Mouse (Mus musculus) midbrain, embryonic 13.5 days (tissue): ENCODE data around the gene Pik3ca. TPM values are rescaled to one million over a fixed set of nuclear protein-coding genes. Genes with fewer than 3 reads are reported as not detected.

Experiments used
- ATAC-seq: fragments of 200-750 bp; cut with Nextera tagmentation; 2 replicates; pipeline ENCODE4 v1.8.0; 2017; ENCODE audit warnings: mild to moderate bottlenecking, moderate TSS enrichment, moderate library complexity
- H3K27ac ChIP-seq: fragments of 300-500 bp; sonication (generic); 2 replicates; pipeline ENCODE4 v1.5.1; 2015; ENCODE audit warnings: inconsistent platforms, mild to moderate bottlenecking, moderate library complexity
- H3K27me3 ChIP-seq: fragments of 300-500 bp; sonication (generic); 2 replicates; pipeline ENCODE4 v1.6.1; 2015; ENCODE audit warnings: mild to moderate bottlenecking, inconsistent platforms
- H3K36me3 ChIP-seq: fragments of 300-500 bp; sonication (generic); 2 replicates; pipeline ENCODE4 v1.6.1; 2015; ENCODE audit warnings: mild to moderate bottlenecking, inconsistent platforms
- H3K4me1 ChIP-seq: fragments of 300-500 bp; sonication (generic); replicated peaks from 2 replicates; pipeline ENCODE4 v1.6.1; 2015; ENCODE audit warnings: inconsistent platforms
- H3K4me2 ChIP-seq: fragments of 300-500 bp; sonication (generic); replicated peaks from 2 replicates; pipeline ENCODE4 v1.6.1; 2015; ENCODE audit warnings: moderate library complexity, mild to moderate bottlenecking, inconsistent platforms
- H3K4me3 ChIP-seq: fragments of 300-500 bp; sonication (generic); replicated peaks from 2 replicates; pipeline ENCODE4 v1.5.1; 2015; ENCODE audit warnings: mild to moderate bottlenecking, inconsistent platforms
- H3K9ac ChIP-seq: fragments of 300-500 bp; sonication (generic); replicated peaks from 2 replicates; pipeline ENCODE4 v1.6.1; 2015; ENCODE audit warnings: mild to moderate bottlenecking, inconsistent platforms
- H3K9me3 ChIP-seq: fragments of 300-500 bp; sonication (generic); 2 replicates; pipeline ENCODE4 v1.6.1; 2016; ENCODE audit warnings: mild to moderate bottlenecking, inconsistent platforms
- WGBS: fragments of 180-500 bp; shearing (Covaris S2); methylation state at CpG from one replicate; pipeline ENCODE4 v1.1.7; 2015; 5-methylcytosine and 5-hydroxymethylcytosine counted together
- polyA plus RNA-seq: library from polyadenylated mRNA; unstranded; fragments of >200 nt; fragmentation: Nextera tagmentation; extraction: Ambion mirVana; gene quantifications from 2 replicates; pipeline ENCODE4 v1.2.1, GENCODE M21; 2015

Gene Pik3ca
- polyA plus RNA-seq, 1 experiment from 2014 or later = 14.6 TPM

- Histone ChIP-seq H3K27ac (no peak overlapping the region), H3K4me1 (peaks cover 23% of the 10 kb centered on the region), H3K36me3 (no peaks in the 10 kb centered on the region), H3K9ac (no peak overlapping the region), H3K9me3 (no peaks in the 10 kb centered on the region), H3K27me3 (no peaks in the 10 kb centered on the region), H3K4me3 (no peak overlapping the region), H3K4me2 (no peak overlapping the region)
- WGBS = 86% methylated on average over 6 of the region's 6 CpGs
- no peak for ATAC-seq
These were observed 9.3 kb downstream of the Pik3ca start for GRCm38 (mm10) chr3:32406804-32407203.

- Histone ChIP-seq H3K4me1 (peaks cover 18% of the 10 kb centered on the region; the same call in 1 of the 2 replicates), H3K36me3 (no peaks in the 10 kb centered on the region), H3K27me3 (no peaks in the 10 kb centered on the region), H3K9me3 (no peaks in the 10 kb centered on the region), H3K27ac (no peak overlapping the region), H3K4me3 (no peak overlapping the region), H3K9ac (no peak overlapping the region), H3K4me2 (no peak overlapping the region)
- ATAC-seq = no peak
- WGBS = 92% methylated on average over 3 of the region's 3 CpGs
These were observed 11.4 kb downstream of the Pik3ca start for GRCm38 (mm10) chr3:32408811-32409273.

GRCm38 (mm10) chr3:32412502-32413044 lies 15.1 kb downstream of the Pik3ca start:
- no peak overlapping the region for H3K27ac ChIP-seq
- peaks cover 30% of the 10 kb centered on the region for H3K4me1 ChIP-seq
- 85% methylated on average over 7 of the region's 7 CpGs for WGBS
- H3K9ac ChIP-seq = no peak overlapping the region
- no peak overlapping the region for H3K4me3 ChIP-seq
- H3K9me3 ChIP-seq = no peaks in the 10 kb centered on the region
- no peaks in the 10 kb centered on the region for H3K36me3 ChIP-seq
- no peak overlapping the region for H3K4me2 ChIP-seq
- ATAC-seq = no peak
- H3K27me3 ChIP-seq = no peaks in the 10 kb centered on the region

- Histone ChIP-seq H3K4me2 (no peak overlapping the region), H3K4me1 (peaks cover 24% of the 10 kb centered on the region), H3K4me3 (no peak overlapping the region), H3K27me3 (no peaks in the 10 kb centered on the region), H3K9ac (no peak overlapping the region), H3K36me3 (no peaks in the 10 kb centered on the region), H3K27ac (no peak overlapping the region), H3K9me3 (no peaks in the 10 kb centered on the region)
- no peak for ATAC-seq
- 48% methylated on average over 4 of the region's 4 CpGs for WGBS
These were observed 16.9 kb downstream of the Pik3ca start for GRCm38 (mm10) chr3:32414381-32414780.

GRCm38 (mm10) chr3:32415370-32416309 lies 18.2 kb downstream of the Pik3ca start:
- no peak overlapping the region for H3K4me3 ChIP-seq
- no peak overlapping the region for H3K4me2 ChIP-seq
- WGBS = 84% methylated on average over 3 of the region's 3 CpGs
- no peaks in the 10 kb centered on the region for H3K36me3 ChIP-seq
- no peak overlapping the region for H3K27ac ChIP-seq
- no peaks in the 10 kb centered on the region for H3K9me3 ChIP-seq
- no peak overlapping the region for H3K9ac ChIP-seq
- H3K4me1 ChIP-seq = peaks cover 24% of the 10 kb centered on the region
- ATAC-seq = peak; percentile 35; the same call in 1 of the 2 replicates
- no peaks in the 10 kb centered on the region for H3K27me3 ChIP-seq

GRCm38 (mm10) chr3:32417751-32418211 lies 20.3 kb downstream of the Pik3ca start:
- H3K4me1 ChIP-seq = peaks cover 22% of the 10 kb centered on the region
- no peak overlapping the region for H3K27ac ChIP-seq
- H3K4me3 ChIP-seq = no peak overlapping the region
- no peak overlapping the region for H3K9ac ChIP-seq
- H3K9me3 ChIP-seq = no peaks in the 10 kb centered on the region
- H3K36me3 ChIP-seq = no peaks in the 10 kb centered on the region
- no peaks in the 10 kb centered on the region for H3K27me3 ChIP-seq
- WGBS = 90% methylated on average over 5 of the region's 5 CpGs
- ATAC-seq = no peak
- H3K4me2 ChIP-seq = no peak overlapping the region

- Histone ChIP-seq H3K4me3 (no peak overlapping the region), H3K9ac (no peak overlapping the region), H3K4me1 (peaks cover 13% of the 10 kb centered on the region), H3K27me3 (no peaks in the 10 kb centered on the region), H3K36me3 (peaks cover 4% of the 10 kb centered on the region; the same call in 1 of the 2 replicates), H3K4me2 (no peak overlapping the region), H3K27ac (no peak overlapping the region), H3K9me3 (peaks cover 8% of the 10 kb centered on the region; the same call in 1 of the 2 replicates)
- 82% methylated on average over 2 of the region's 2 CpGs for WGBS
- ATAC-seq = no peak
These were observed 22.4 kb downstream of the Pik3ca start for GRCm38 (mm10) chr3:32419866-32420265.

- no peak for ATAC-seq
- Histone ChIP-seq H3K4me2 (no peak overlapping the region), H3K4me1 (0 out of 2 replicates have a peak, but pooled peaks cover 3% of the 10 kb centered on the region), H3K9ac (no peak overlapping the region), H3K9me3 (peaks cover 8% of the 10 kb centered on the region; the same call in 1 of the 2 replicates), H3K27me3 (no peaks in the 10 kb centered on the region), H3K27ac (no peak overlapping the region), H3K36me3 (peaks cover 4% of the 10 kb centered on the region; the same call in 1 of the 2 replicates), H3K4me3 (no peak overlapping the region)
- WGBS = 94% methylated on average over 6 of the region's 6 CpGs
These were observed 23.9 kb downstream of the Pik3ca start for GRCm38 (mm10) chr3:32421115-32422054.

GRCm38 (mm10) chr3:32427695-32428094 lies 30.2 kb downstream of the Pik3ca start:
- H3K9me3 ChIP-seq = peaks cover 8% of the 10 kb centered on the region; the same call in 1 of the 2 replicates
- H3K27me3 ChIP-seq = no peaks in the 10 kb centered on the region
- H3K4me2 ChIP-seq = no peak overlapping the region
- no peak for ATAC-seq
- H3K27ac ChIP-seq = no peak overlapping the region
- H3K36me3 ChIP-seq = peaks cover 4% of the 10 kb centered on the region; the same call in 1 of the 2 replicates
- H3K4me1 ChIP-seq = no peaks in the 10 kb centered on the region
- 86% methylated on average over 4 of the region's 4 CpGs for WGBS
- no peak overlapping the region for H3K4me3 ChIP-seq
- no peak overlapping the region for H3K9ac ChIP-seq

- Histone ChIP-seq H3K27me3 (no peaks in the 10 kb centered on the region), H3K4me3 (no peak overlapping the region), H3K4me1 (no peaks in the 10 kb centered on the region), H3K27ac (no peak overlapping the region), H3K9ac (no peak overlapping the region), H3K9me3 (peaks cover 8% of the 10 kb centered on the region; the same call in 1 of the 2 replicates), H3K4me2 (no peak overlapping the region), H3K36me3 (peaks cover 4% of the 10 kb centered on the region)
- 90% methylated on average over 3 of the region's 3 CpGs for WGBS
- no peak for ATAC-seq
These were observed 30.9 kb downstream of the Pik3ca start for GRCm38 (mm10) chr3:32428361-32428760.

- H3K27ac ChIP-seq = no peak overlapping the region
- peaks cover 4% of the 10 kb centered on the region for H3K36me3 ChIP-seq
- no peak overlapping the region for H3K4me2 ChIP-seq
- H3K4me1 ChIP-seq = no peaks in the 10 kb centered on the region
- H3K9me3 ChIP-seq = peaks cover 4% of the 10 kb centered on the region; the same call in 1 of the 2 replicates
- H3K9ac ChIP-seq = no peak overlapping the region
- no peaks in the 10 kb centered on the region for H3K27me3 ChIP-seq
- H3K4me3 ChIP-seq = no peak overlapping the region
- ATAC-seq = no peak
- 78% methylated on average over 4 of the region's 4 CpGs for WGBS
These were observed 31.4 kb downstream of the Pik3ca start for GRCm38 (mm10) chr3:32428921-32429320.
